Mouse (Mus musculus): ENCODE measurements at regions not wholly inside any gene's neighbourhood (a gene's known extent, or its start where the extent isn't known, plus 50 kb on each side); places are given as distances from the start of the nearest gene placed in this dataset.

DNA sequence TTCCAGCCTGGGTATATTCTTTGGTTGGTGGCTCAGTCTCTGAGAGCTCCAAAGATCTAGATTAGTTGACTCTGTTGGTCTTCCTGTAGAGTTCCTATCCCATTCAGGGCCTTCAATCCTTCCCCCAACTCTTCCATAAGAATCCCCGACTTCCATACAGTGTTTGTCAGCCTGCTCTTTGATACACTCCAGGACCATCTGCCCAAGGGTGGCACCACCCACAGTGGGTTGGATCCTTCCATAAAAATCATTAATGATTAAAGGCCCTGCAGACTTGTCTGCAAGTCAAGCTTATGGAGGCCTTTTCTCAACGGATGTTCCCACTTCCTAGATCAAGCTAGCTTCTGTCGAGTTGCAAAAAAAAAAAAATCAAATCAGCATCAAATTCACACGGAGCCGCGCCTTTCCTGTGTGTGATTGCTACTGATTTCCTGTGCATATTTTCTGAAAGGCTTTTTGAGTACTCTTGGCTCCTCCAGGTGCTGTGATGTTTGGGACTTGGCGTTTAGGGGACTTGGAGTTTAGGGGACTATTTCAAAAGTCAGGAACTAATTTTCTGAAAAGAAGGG, 171.3 kb upstream of the Gm9833 start:
- Histone ChIP-seq H3K4me3 (no peak overlapping the region), H3K9ac (replicated peaks) (no peak overlapping the region), H3K9me3 (no peaks in the 10 kb centered on the region), H3K36me3 (no peaks in the 10 kb centered on the region), H3K27ac (replicated peaks) (no peak overlapping the region), H3K27me3 (no peaks in the 10 kb centered on the region), H3K4me2 (replicated peaks) (no peak overlapping the region), H3K4me1 (no peaks in the 10 kb centered on the region)
- WGBS, result 93% methylated on average over 7 of the region's 7 CpGs
- ATAC-seq (ENCODE audit: low FRiP score, low read depth), result no peak

- Histone ChIP-seq H3K27me3 (no peaks in the 10 kb centered on the region), H3K9me3 (no peaks in the 10 kb centered on the region), H3K27ac (replicated peaks) (no peak overlapping the region), H3K4me2 (replicated peaks) (no peak overlapping the region), H3K36me3 (no peaks in the 10 kb centered on the region), H3K4me3 (no peak overlapping the region), H3K4me1 (no peaks in the 10 kb centered on the region), H3K9ac (replicated peaks) (no peak overlapping the region)
- WGBS, result 87% methylated on average over 3 of the region's 3 CpGs
- no peak for ATAC-seq (ENCODE audit: low FRiP score, low read depth)
Measured at GRCm38 (mm10) chr3:9920331-9920730, 167.6 kb upstream of the Gm9833 start.

DNA sequence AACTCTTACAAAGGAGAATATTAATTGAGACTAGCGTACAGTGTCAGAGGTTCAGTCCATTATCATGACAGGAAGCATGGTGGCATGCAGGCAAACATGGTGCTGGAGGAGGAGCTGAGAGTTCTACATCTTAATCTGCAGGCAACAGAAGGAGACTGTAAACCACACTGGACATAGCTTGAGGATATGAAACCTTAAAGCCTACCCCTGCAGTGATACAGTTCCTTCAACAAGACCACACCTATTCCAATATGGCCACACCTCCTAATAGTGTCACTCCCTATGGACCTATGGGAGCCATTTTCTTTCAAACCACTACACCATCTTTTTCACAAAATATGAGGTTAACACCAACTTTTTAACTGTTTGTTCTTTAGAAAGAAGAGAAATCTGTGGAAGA, 166.2 kb upstream of the Gm9833 start:
- H3K4me2 ChIP-seq (replicated peaks), result no peak overlapping the region
- H3K9ac ChIP-seq (replicated peaks), result no peak overlapping the region
- no peak overlapping the region for H3K4me3 ChIP-seq
- no peak for ATAC-seq (ENCODE audit: low FRiP score, low read depth)
- H3K27me3 ChIP-seq, result no peaks in the 10 kb centered on the region
- no peak overlapping the region for H3K27ac ChIP-seq (replicated peaks)
- H3K9me3 ChIP-seq, result no peaks in the 10 kb centered on the region
- WGBS, result 92% methylated on average over 1 of the region's 1 CpGs
- no peaks in the 10 kb centered on the region for H3K4me1 ChIP-seq
- no peaks in the 10 kb centered on the region for H3K36me3 ChIP-seq

DNA sequence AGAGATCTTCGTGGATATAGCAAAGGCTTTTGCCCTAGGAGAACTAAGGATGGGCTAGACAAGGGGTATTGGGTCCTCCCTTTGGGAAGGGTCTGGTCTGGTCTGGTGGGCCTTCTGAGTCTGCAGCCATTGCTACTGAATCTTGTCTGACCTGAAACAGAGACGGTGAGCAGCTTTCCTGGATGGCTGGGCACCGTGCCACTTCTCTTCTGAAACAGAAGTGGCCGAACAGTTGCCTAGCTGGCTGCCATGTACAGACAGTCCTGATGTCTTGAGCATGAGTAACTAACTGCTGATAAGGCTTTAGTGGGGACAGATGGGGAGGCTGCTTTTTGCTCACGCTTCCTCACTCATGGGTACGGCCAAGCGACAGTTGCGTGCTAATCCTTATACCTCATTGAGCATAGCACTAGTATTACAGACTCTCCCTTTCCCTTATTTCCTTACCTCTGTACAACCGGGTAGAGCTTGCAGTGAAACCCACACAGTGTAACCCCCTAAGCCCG, 165.3 kb upstream of the Gm9833 start:
- Histone ChIP-seq H3K36me3 (no peaks in the 10 kb centered on the region), H3K27ac (replicated peaks) (no peak overlapping the region), H3K4me3 (no peak overlapping the region), H3K27me3 (no peaks in the 10 kb centered on the region), H3K4me2 (replicated peaks) (no peak overlapping the region), H3K9ac (replicated peaks) (no peak overlapping the region), H3K9me3 (no peaks in the 10 kb centered on the region), H3K4me1 (no peaks in the 10 kb centered on the region)
- ATAC-seq (ENCODE audit: low FRiP score, low read depth), result no peak
- WGBS, result 92% methylated on average over 10 of the region's 10 CpGs

GRCm38 (mm10) chr3:9924630-9925029, 163.3 kb upstream of the Gm9833 start:
- no peaks in the 10 kb centered on the region for H3K36me3 ChIP-seq
- WGBS, result 100% methylated on average over 1 of the region's 1 CpGs
- H3K9ac ChIP-seq (replicated peaks), result no peak overlapping the region
- H3K9me3 ChIP-seq, result no peaks in the 10 kb centered on the region
- no peak overlapping the region for H3K4me3 ChIP-seq
- no peaks in the 10 kb centered on the region for H3K27me3 ChIP-seq
- H3K4me1 ChIP-seq, result no peaks in the 10 kb centered on the region
- no peak overlapping the region for H3K4me2 ChIP-seq (replicated peaks)
- no peak overlapping the region for H3K27ac ChIP-seq (replicated peaks)
- ATAC-seq (ENCODE audit: low FRiP score, low read depth), result no peak

DNA sequence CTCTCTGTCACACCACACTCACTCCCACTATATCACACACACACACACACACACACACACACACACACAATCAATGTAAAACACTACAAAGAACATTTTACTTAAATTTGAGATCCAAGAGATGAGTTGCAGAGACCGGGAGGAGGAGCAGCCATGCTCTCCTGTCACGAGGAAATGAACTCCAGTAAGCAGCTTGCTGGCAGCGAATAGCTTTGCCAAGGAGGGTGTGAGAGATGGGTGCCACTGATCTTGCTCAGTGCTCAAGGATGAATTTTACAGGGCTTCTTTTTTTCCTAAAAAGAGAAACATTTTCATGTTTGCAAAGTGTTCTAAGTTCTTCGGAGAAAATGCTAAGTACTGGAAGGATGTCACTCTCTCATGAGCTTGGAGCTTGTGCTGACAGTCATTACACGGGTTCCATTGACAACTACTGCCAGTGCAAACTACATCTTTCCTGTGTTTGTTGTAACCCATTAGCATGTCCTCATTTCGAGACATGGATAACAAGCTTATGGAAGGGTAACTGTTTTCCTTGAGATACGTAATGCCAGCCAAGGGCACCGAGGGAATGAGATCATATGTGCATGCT, 151.0 kb upstream of the Gm9833 start:
- H3K27ac ChIP-seq (replicated peaks), result no peak overlapping the region
- H3K9me3 ChIP-seq, result no peaks in the 10 kb centered on the region
- no peak overlapping the region for H3K9ac ChIP-seq (replicated peaks)
- no peak for ATAC-seq (ENCODE audit: low FRiP score, low read depth)
- no peak overlapping the region for H3K4me2 ChIP-seq (replicated peaks)
- 80% methylated on average over 8 of the region's 8 CpGs for WGBS
- H3K4me3 ChIP-seq, result no peak overlapping the region
- no peaks in the 10 kb centered on the region for H3K36me3 ChIP-seq
- H3K27me3 ChIP-seq, result no peaks in the 10 kb centered on the region
- no peaks in the 10 kb centered on the region for H3K4me1 ChIP-seq

- no peak overlapping the region for H3K4me3 ChIP-seq
- no peaks in the 10 kb centered on the region for H3K36me3 ChIP-seq
- H3K4me2 ChIP-seq (replicated peaks), result no peak overlapping the region
- H3K9ac ChIP-seq (replicated peaks), result no peak overlapping the region
- ATAC-seq (ENCODE audit: low FRiP score, low read depth), result no peak
- H3K27me3 ChIP-seq, result no peaks in the 10 kb centered on the region
- H3K27ac ChIP-seq (replicated peaks), result no peak overlapping the region
- WGBS, result 60% methylated on average over 1 of the region's 1 CpGs
- H3K4me1 ChIP-seq, result no peaks in the 10 kb centered on the region
- H3K9me3 ChIP-seq, result no peaks in the 10 kb centered on the region
Measured at GRCm38 (mm10) chr3:9938651-9939050, 149.3 kb upstream of the Gm9833 start.

DNA sequence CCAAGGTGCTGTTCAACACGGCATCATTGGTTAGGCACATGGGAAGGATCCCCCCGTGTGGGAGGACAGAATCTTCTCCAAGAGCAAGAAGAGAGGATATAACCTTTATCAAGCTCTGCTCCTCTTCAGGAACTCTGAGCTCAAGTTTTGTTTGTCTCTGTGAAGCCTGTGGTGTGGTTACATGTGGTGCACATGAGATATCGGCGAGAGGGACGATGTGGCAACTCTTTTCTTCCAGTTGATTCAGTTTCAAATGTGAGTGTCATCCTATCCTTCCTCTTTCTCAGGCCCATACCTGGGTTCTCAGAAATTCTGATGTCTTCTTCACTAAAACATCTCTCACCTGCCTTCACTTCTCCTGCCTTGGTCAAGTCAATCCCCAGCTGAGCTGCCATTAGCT, 145.3 kb upstream of the Gm9833 start:
- Histone ChIP-seq H3K27ac (replicated peaks) (no peak overlapping the region), H3K9me3 (no peaks in the 10 kb centered on the region), H3K4me1 (no peaks in the 10 kb centered on the region), H3K4me2 (replicated peaks) (no peak overlapping the region), H3K9ac (replicated peaks) (no peak overlapping the region), H3K36me3 (no peaks in the 10 kb centered on the region), H3K4me3 (no peak overlapping the region), H3K27me3 (no peaks in the 10 kb centered on the region)
- 94% methylated on average over 5 of the region's 5 CpGs for WGBS
- ATAC-seq (ENCODE audit: low FRiP score, low read depth), result no peak

DNA sequence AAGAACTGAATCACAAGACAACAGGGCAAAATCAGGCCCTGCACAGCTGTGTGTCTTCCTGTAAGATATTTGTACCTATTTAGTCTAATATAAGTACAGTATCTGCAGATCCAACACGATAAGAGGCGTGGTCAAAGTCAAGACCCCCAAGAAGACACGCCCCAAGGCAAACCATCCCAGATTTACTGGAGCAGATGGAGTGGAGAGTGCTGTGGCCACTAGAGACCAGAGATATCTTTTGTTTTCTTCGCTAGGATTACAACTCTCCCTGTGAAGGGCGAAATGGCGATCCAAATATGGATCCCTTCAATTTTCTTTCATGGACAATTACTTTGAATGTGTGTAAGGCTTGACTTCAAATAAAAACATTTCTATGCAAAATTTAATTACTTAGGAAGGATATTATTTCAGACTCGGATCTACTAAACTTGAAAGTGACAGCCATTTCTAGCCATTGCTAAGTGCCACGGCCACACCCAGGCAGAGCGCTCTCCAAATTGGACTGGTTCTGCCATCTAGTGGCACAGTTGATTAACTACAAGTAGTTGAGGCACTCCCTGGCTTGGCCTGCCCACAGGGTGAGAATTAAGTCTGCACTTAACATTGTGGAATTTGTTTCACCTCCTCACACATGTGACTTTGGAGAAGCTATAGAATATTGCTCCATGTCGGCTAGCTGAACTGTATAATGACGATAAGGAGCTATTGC, 140.4 kb upstream of the Gm9833 start:
- Histone ChIP-seq H3K36me3 (no peaks in the 10 kb centered on the region), H3K9me3 (no peaks in the 10 kb centered on the region), H3K27me3 (no peaks in the 10 kb centered on the region), H3K4me2 (replicated peaks) (no peak overlapping the region), H3K27ac (replicated peaks) (no peak overlapping the region), H3K4me1 (no peaks in the 10 kb centered on the region), H3K4me3 (no peak overlapping the region), H3K9ac (replicated peaks) (no peak overlapping the region)
- WGBS, result 58% methylated on average over 11 of the region's 11 CpGs
- peak; percentile 94 for ATAC-seq (ENCODE audit: low FRiP score, low read depth)

GRCm38 (mm10) chr3:9948114-9948513, 139.8 kb upstream of the Gm9833 start:
- no peak overlapping the region for H3K4me2 ChIP-seq (replicated peaks)
- WGBS, result 74% methylated on average over 7 of the region's 7 CpGs
- H3K36me3 ChIP-seq, result no peaks in the 10 kb centered on the region
- H3K27ac ChIP-seq (replicated peaks), result no peak overlapping the region
- no peak overlapping the region for H3K4me3 ChIP-seq
- H3K4me1 ChIP-seq, result no peaks in the 10 kb centered on the region
- no peaks in the 10 kb centered on the region for H3K27me3 ChIP-seq
- no peak overlapping the region for H3K9ac ChIP-seq (replicated peaks)
- H3K9me3 ChIP-seq, result no peaks in the 10 kb centered on the region
- peak; percentile 62 for ATAC-seq (ENCODE audit: low FRiP score, low read depth)

GRCm38 (mm10) chr3:9957870-9958269, 130.0 kb upstream of the Gm9833 start:
- no peak overlapping the region for H3K9ac ChIP-seq (replicated peaks)
- WGBS, result 87% methylated on average over 3 of the region's 3 CpGs
- no peaks in the 10 kb centered on the region for H3K4me1 ChIP-seq

GRCm38 (mm10) chr3:9959716-9960661, 127.9 kb upstream of the Gm9833 start:
- H3K4me1 ChIP-seq, result no peaks in the 10 kb centered on the region
- H3K4me3 ChIP-seq, result no peak overlapping the region
- no peak overlapping the region for H3K27ac ChIP-seq (replicated peaks)
- no peaks in the 10 kb centered on the region for H3K36me3 ChIP-seq
- no peak overlapping the region for H3K4me2 ChIP-seq (replicated peaks)
- WGBS, result 92% methylated on average over 32 of the region's 37 CpGs
- ATAC-seq (ENCODE audit: low FRiP score, low read depth), result no peak
- H3K9ac ChIP-seq (replicated peaks), result no peak overlapping the region
- no peaks in the 10 kb centered on the region for H3K9me3 ChIP-seq
- no peaks in the 10 kb centered on the region for H3K27me3 ChIP-seq

More at GRCm38 (mm10) chr3:9957870-9958269, 130.0 kb upstream of the Gm9833 start:
- Histone ChIP-seq H3K4me3 (no peak overlapping the region), H3K4me2 (replicated peaks) (no peak overlapping the region), H3K9me3 (no peaks in the 10 kb centered on the region), H3K36me3 (no peaks in the 10 kb centered on the region), H3K27ac (replicated peaks) (no peak overlapping the region), H3K27me3 (no peaks in the 10 kb centered on the region)
- no peak for ATAC-seq (ENCODE audit: low FRiP score, low read depth)

Data from midbrain, embryonic 12.5 days (tissue).